8 mouse cellular contexts compared by ENCODE assay signal in genomic region chr3:94363291-94364153, GRCm38 (mm10). TPM values are rescaled to one million over a fixed set of nuclear protein-coding genes. Genes with fewer than 3 reads are reported as not detected.
DNase-seq lines count a peak whose midpoint lies in the region; ATAC-seq lines count a peak whose summit lies in the region.

No protein-coding gene starts in this region.

- H3K4me1 ChIP-seq in forebrain, embryonic 16.5 days (replicated peaks; ENCODE audit: control insufficient read depth, insufficient read depth, low read length), result peaks cover 5% of the 10 kb centered on the region; the same call in 1 of the 2 replicates
- H3K4me1 ChIP-seq in hindbrain, embryonic 14.5 days (replicated peaks; ENCODE audit: control insufficient read depth, insufficient read depth, low read length), result peaks cover 4% of the 10 kb centered on the region; the same call in 1 of the 2 replicates
- H3K4me1 ChIP-seq in liver, embryonic 11.5 days (replicated peaks; ENCODE audit: control insufficient read depth, insufficient read depth, low read length), result no peaks in the 10 kb centered on the region
- peaks cover 5% of the 10 kb centered on the region; the same call in 1 of the 2 replicates for H3K4me1 ChIP-seq in neural tube, embryonic 13.5 days (replicated peaks)

- 6% methylated on average over 95 of the region's 97 CpGs for WGBS in forebrain, embryonic 16.5 days
- 6% methylated on average over 85 of the region's 97 CpGs for WGBS in hindbrain, embryonic 14.5 days
- WGBS in liver, embryonic 11.5 days, result 5% methylated on average over 97 of the region's 97 CpGs
- 5% methylated on average over 92 of the region's 97 CpGs for WGBS in neural tube, embryonic 13.5 days

- peak; percentile 74 for ATAC-seq in forebrain, embryonic 16.5 days
- peak; percentile 69 for ATAC-seq in hindbrain, embryonic 14.5 days (ENCODE audit: low FRiP score)
- ATAC-seq in liver, embryonic 11.5 days (replicated peaks; ENCODE audit: low FRiP score), result peak; percentile 18; the same call in 1 of the 2 replicates
- peak; percentile 71 for ATAC-seq in neural tube, embryonic 13.5 days (ENCODE audit: low read depth)

- peak overlapping the region; percentile 83 for H3K4me2 ChIP-seq in forebrain, embryonic 16.5 days (ENCODE audit: low read length)
- H3K4me2 ChIP-seq in hindbrain, embryonic 14.5 days (replicated peaks), result peak overlapping the region; percentile 94
- H3K4me2 ChIP-seq in liver, embryonic 11.5 days, result peak overlapping the region; percentile 76
- peak overlapping the region; percentile 75 for H3K4me2 ChIP-seq in neural tube, embryonic 13.5 days

- H3K27ac ChIP-seq in forebrain, embryonic 16.5 days (ENCODE audit: low read length), result no peak overlapping the region
- H3K27ac ChIP-seq in hindbrain, embryonic 14.5 days, result peak overlapping the region; percentile 51
- H3K27ac ChIP-seq in liver, embryonic 11.5 days (ENCODE audit: low read depth, low read length), result no peak overlapping the region
- 0 out of 2 replicates have a peak overlapping the region, but pooled peaks have one; percentile 18 for H3K27ac ChIP-seq in neural tube, embryonic 13.5 days (replicated peaks)

- peak overlapping the region; percentile 60 for H3K4me3 ChIP-seq in forebrain, embryonic 16.5 days (replicated peaks; ENCODE audit: low read length)
- peak overlapping the region; percentile 60 for H3K4me3 ChIP-seq in hindbrain, embryonic 14.5 days (replicated peaks; ENCODE audit: low read length)
- peak overlapping the region; percentile 52 for H3K4me3 ChIP-seq in liver, embryonic 11.5 days (ENCODE audit: low read depth, low read length)
- H3K4me3 ChIP-seq in neural tube, embryonic 13.5 days, result peak overlapping the region; percentile 58

- no peaks in the 10 kb centered on the region for H3K36me3 ChIP-seq in forebrain, embryonic 16.5 days (ENCODE audit: control insufficient read depth, insufficient read depth)
- H3K36me3 ChIP-seq in hindbrain, embryonic 14.5 days (replicated peaks; ENCODE audit: control insufficient read depth, insufficient read depth), result no peaks in the 10 kb centered on the region
- H3K36me3 ChIP-seq in liver, embryonic 11.5 days (ENCODE audit: control insufficient read depth, insufficient read depth, low read length), result no peaks in the 10 kb centered on the region
- H3K36me3 ChIP-seq in neural tube, embryonic 13.5 days, result no peaks in the 10 kb centered on the region

- 0 out of 2 replicates have a peak, but pooled peaks cover 3% of the 10 kb centered on the region for H3K27me3 ChIP-seq in forebrain, embryonic 16.5 days (replicated peaks; ENCODE audit: control insufficient read depth, insufficient read depth, low read length)
- 0 out of 2 replicates have a peak, but pooled peaks cover 4% of the 10 kb centered on the region for H3K27me3 ChIP-seq in hindbrain, embryonic 14.5 days (ENCODE audit: control insufficient read depth, insufficient read depth, low read length)
- H3K27me3 ChIP-seq in liver, embryonic 11.5 days (replicated peaks; ENCODE audit: control insufficient read depth, insufficient read depth, low read length), result peaks cover 49% of the 10 kb centered on the region
- peaks cover 40% of the 10 kb centered on the region for H3K27me3 ChIP-seq in neural tube, embryonic 13.5 days

- peak; percentile 49 to 66 for DNase-seq in layer of hippocampus, postnatal 10 days (ENCODE audit: low spot score in 2 of 2)
- DNase-seq in layer of hippocampus, adult 9-10 months (ENCODE audit: low spot score), result no peak
- peak; percentile 58 to 76 for DNase-seq in cerebellum, adult 18-20 months
- DNase-seq in hindbrain, embryonic 14.5 days (ENCODE audit: low spot score), result peak; percentile 52
- DNase-seq in liver, embryonic 11.5 days (ENCODE audit: low spot score), result peak; percentile 42
- no peak for DNase-seq in T-cell, adult 2 months (ENCODE audit: low spot score)

- 0 out of 2 replicates have a peak, but pooled peaks cover 3% of the 10 kb centered on the region for H3K9me3 ChIP-seq in forebrain, embryonic 16.5 days (ENCODE audit: control insufficient read depth, low read length)
- H3K9me3 ChIP-seq in hindbrain, embryonic 14.5 days (ENCODE audit: control insufficient read depth, low read length), result no peaks in the 10 kb centered on the region
- no peaks in the 10 kb centered on the region for H3K9me3 ChIP-seq in liver, embryonic 11.5 days (ENCODE audit: control insufficient read depth, low read length)
- H3K9me3 ChIP-seq in neural tube, embryonic 13.5 days, result no peaks in the 10 kb centered on the region

- H3K9ac ChIP-seq in forebrain, embryonic 16.5 days (replicated peaks; ENCODE audit: low read depth, low read length), result peak overlapping the region; percentile 87
- H3K9ac ChIP-seq in hindbrain, embryonic 14.5 days, result peak overlapping the region; percentile 87
- H3K9ac ChIP-seq in liver, embryonic 11.5 days (ENCODE audit: low read depth, low read length), result peak overlapping the region; percentile 41
- H3K9ac ChIP-seq in neural tube, embryonic 13.5 days, result peak overlapping the region; percentile 80

RNA-seq across cellular contexts. Expression of gene C2cd4d, which starts 1.3 kb away (rescaled TPM):
- total RNA-seq in layer of hippocampus, postnatal 10 days (2021), result under 1 TPM in 1 of 2 experiments, not detected in 1; 0.46 TPM
- 1.1 and 1.3 TPM in 2 replicates for polyA plus RNA-seq in forebrain, embryonic 16.5 days (2015; fragmentation: Nextera tagmentation; extraction: Ambion mirVana)
- 2.6 and 4.1 TPM in 2 replicates for polyA plus RNA-seq in hindbrain, embryonic 14.5 days (2014; fragmentation: Nextera tagmentation; extraction: Ambion mirVana)
- 0.25 TPM in 1 of 2 replicates, not detected in the other for polyA plus RNA-seq in liver, embryonic 11.5 days (2014; fragmentation: Nextera tagmentation; extraction: Ambion mirVana)
- polyA plus RNA-seq in neural tube, embryonic 13.5 days (2015; fragmentation: Nextera tagmentation; extraction: Ambion mirVana), result 2.2 TPM in 2 replicates

RNA-seq across cellular contexts. Expression of gene Rorc, which starts 9.1 kb away (rescaled TPM):
- total RNA-seq in layer of hippocampus, postnatal 10 days (2021), result under 1 TPM; 0.16 to 0.62 TPM
- 0.37 and 0.54 TPM in 2 replicates for polyA plus RNA-seq in forebrain, embryonic 16.5 days (2015; fragmentation: Nextera tagmentation; extraction: Ambion mirVana)
- 0.36 and 0.57 TPM in 2 replicates for polyA plus RNA-seq in hindbrain, embryonic 14.5 days (2014; fragmentation: Nextera tagmentation; extraction: Ambion mirVana)
- polyA plus RNA-seq in liver, embryonic 11.5 days (2014; fragmentation: Nextera tagmentation; extraction: Ambion mirVana), result 0.43 and 1.0 TPM in 2 replicates
- 0.33 and 0.36 TPM in 2 replicates for polyA plus RNA-seq in neural tube, embryonic 13.5 days (2015; fragmentation: Nextera tagmentation; extraction: Ambion mirVana)

RNA-seq across cellular contexts. Expression of gene Them5, which starts 21.6 kb away (rescaled TPM):
- total RNA-seq in layer of hippocampus, postnatal 10 days (2021), result not detected
- polyA plus RNA-seq in forebrain, embryonic 16.5 days (2015; fragmentation: Nextera tagmentation; extraction: Ambion mirVana), result 0.33 and 0.65 TPM in 2 replicates
- not detected in 2 replicates for polyA plus RNA-seq in hindbrain, embryonic 14.5 days (2014; fragmentation: Nextera tagmentation; extraction: Ambion mirVana)
- not detected in 2 replicates for polyA plus RNA-seq in liver, embryonic 11.5 days (2014; fragmentation: Nextera tagmentation; extraction: Ambion mirVana)
- 0.30 TPM in 1 of 2 replicates, not detected in the other for polyA plus RNA-seq in neural tube, embryonic 13.5 days (2015; fragmentation: Nextera tagmentation; extraction: Ambion mirVana)

RNA-seq across cellular contexts. Expression of gene Lingo4, which starts 34.8 kb away (rescaled TPM):
- total RNA-seq in layer of hippocampus, postnatal 10 days (2021), result 1 to 10 TPM; 1.3 to 1.5 TPM
- 1.1 and 1.2 TPM in 2 replicates for polyA plus RNA-seq in forebrain, embryonic 16.5 days (2015; fragmentation: Nextera tagmentation; extraction: Ambion mirVana)
- 0.94 and 1.1 TPM in 2 replicates for polyA plus RNA-seq in hindbrain, embryonic 14.5 days (2014; fragmentation: Nextera tagmentation; extraction: Ambion mirVana)
- 0.05 TPM in 1 of 2 replicates, not detected in the other for polyA plus RNA-seq in liver, embryonic 11.5 days (2014; fragmentation: Nextera tagmentation; extraction: Ambion mirVana)
- polyA plus RNA-seq in neural tube, embryonic 13.5 days (2015; fragmentation: Nextera tagmentation; extraction: Ambion mirVana), result 0.70 and 1.0 TPM in 2 replicates

RNA-seq across cellular contexts. Expression of gene Tdrkh, which starts 49.6 kb away (rescaled TPM):
- total RNA-seq in layer of hippocampus, postnatal 10 days (2021), result 10 to 100 TPM; 43.9 to 47.7 TPM
- 67.0 and 75.3 TPM in 2 replicates for polyA plus RNA-seq in forebrain, embryonic 16.5 days (2015; fragmentation: Nextera tagmentation; extraction: Ambion mirVana)
- 45.8 and 53.5 TPM in 2 replicates for polyA plus RNA-seq in hindbrain, embryonic 14.5 days (2014; fragmentation: Nextera tagmentation; extraction: Ambion mirVana)
- 10.4 and 11.4 TPM in 2 replicates for polyA plus RNA-seq in liver, embryonic 11.5 days (2014; fragmentation: Nextera tagmentation; extraction: Ambion mirVana)
- 51.0 and 51.9 TPM in 2 replicates for polyA plus RNA-seq in neural tube, embryonic 13.5 days (2015; fragmentation: Nextera tagmentation; extraction: Ambion mirVana)

Comparison
In these comparisons a context has a peak if more than half of its experiments do, and no peak if none do; other contexts are left out.
1. DNase-seq: peak in layer of hippocampus, postnatal 10 days (2 of 2), cerebellum, adult 18-20 months (2 of 2), hindbrain, embryonic 14.5 days (single experiment) and liver, embryonic 11.5 days (single experiment); none in layer of hippocampus, adult 9-10 months (single experiment) and T-cell, adult 2 months (single experiment).
2. ATAC-seq: peak in every context shown above with its lines; median percentile 74 in forebrain, embryonic 16.5 days; 71 in neural tube, embryonic 13.5 days; 69 in hindbrain, embryonic 14.5 days; 18 in liver, embryonic 11.5 days.
3. H3K27ac ChIP-seq: peak in hindbrain, embryonic 14.5 days (single experiment) and neural tube, embryonic 13.5 days (single experiment); none in forebrain, embryonic 16.5 days (single experiment) and liver, embryonic 11.5 days (single experiment).
4. Peak in every context shown above with its lines, with median percentiles within 50 percentile points of each other: H3K4me2 ChIP-seq, H3K4me3 ChIP-seq and H3K9ac ChIP-seq.